ENCODE assay signal across 14 mouse cellular contexts in the genomic region with DNA sequence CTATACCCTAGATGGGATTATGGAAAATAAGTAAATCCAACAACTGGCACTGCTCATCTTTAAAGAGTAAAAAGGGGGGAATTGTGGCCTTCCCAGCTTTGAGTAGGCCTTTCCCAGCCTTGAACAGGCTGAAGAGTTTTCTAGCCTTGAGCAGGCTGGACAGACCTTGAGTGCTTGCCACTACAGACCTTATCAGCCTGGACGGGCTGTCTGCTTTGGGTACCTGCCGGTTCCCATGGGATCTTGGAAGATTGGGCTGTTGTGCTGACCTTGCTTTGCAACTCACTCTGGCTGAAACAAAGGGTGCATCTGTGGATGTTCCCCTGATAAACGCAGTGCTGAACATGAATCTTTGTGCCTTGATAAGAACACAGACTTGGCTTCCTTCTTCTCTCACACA. TPM values are rescaled to one million over a fixed set of nuclear protein-coding genes. Genes with fewer than 3 reads are reported as not detected.
"Had no signal": no experiment of that assay in that cellular context is flagged by ENCODE, and none has a peak within 500 bp of the region (broad histone marks: within the 10 kb centered on the region; RNA-seq: fewer than 3 reads in every experiment).

No protein-coding gene starts in this region.

- DNase-seq: lung, adult 18-20 months; lung, embryonic 14.5 days; lung, postnatal 10 days; lung, postnatal 4 days; midbrain, embryonic 14.5 days; retina, postnatal 1 day; right cerebral cortex, adult 18-20 months; right cerebral cortex, postnatal 25 days; right cerebral cortex, postnatal 4 days; spleen, adult 18-20 months; thymus, postnatal 14 days; thymus, postnatal 36 days had no signal

RNA-seq across cellular contexts. Expression of a gene that starts 21.6 kb away (rescaled TPM):
- total RNA-seq: megakaryocyte, adult 5-6 weeks; megakaryocyte-erythroid progenitor cell, adult 5-6 weeks had no signal
